Mouse (Mus musculus): ENCODE results near the gene Trappc13. TPM values are rescaled to one million over a fixed set of nuclear protein-coding genes. Genes with fewer than 3 reads are reported as not detected.

The Trappc13 gene
- polyA plus RNA-seq, 1 experiment, result 31.5 TPM

- no peaks in the 10 kb centered on the region for H3K27me3 ChIP-seq (ENCODE audit: control insufficient read depth, insufficient read depth, low read length)
- no peak for DNase-seq
- H3K27ac ChIP-seq (ENCODE audit: insufficient read depth, low read length), result no peak overlapping the region
- 54% methylated on average over 12 of the region's 12 CpGs for WGBS
- no peak for TF ChIP-seq POLR2A (IDR thresholded peaks at IDR 0.05; ENCODE audit: borderline replicate concordance, insufficient read depth, low read length)
- no peak for TF ChIP-seq CTCF (IDR thresholded peaks at IDR 0.05; ENCODE audit: borderline replicate concordance, insufficient read depth, low read depth, low read length)
- no peaks in the 10 kb centered on the region for H3K4me1 ChIP-seq (ENCODE audit: control insufficient read depth, insufficient read depth, low read length)
- no peak overlapping the region for H3K4me3 ChIP-seq (replicated peaks; ENCODE audit: insufficient read depth, low read depth, low read length)
Measured at GRCm38 (mm10) chr13:104112266-104112900, 65.9 kb downstream of the Trappc13 start.

DNA sequence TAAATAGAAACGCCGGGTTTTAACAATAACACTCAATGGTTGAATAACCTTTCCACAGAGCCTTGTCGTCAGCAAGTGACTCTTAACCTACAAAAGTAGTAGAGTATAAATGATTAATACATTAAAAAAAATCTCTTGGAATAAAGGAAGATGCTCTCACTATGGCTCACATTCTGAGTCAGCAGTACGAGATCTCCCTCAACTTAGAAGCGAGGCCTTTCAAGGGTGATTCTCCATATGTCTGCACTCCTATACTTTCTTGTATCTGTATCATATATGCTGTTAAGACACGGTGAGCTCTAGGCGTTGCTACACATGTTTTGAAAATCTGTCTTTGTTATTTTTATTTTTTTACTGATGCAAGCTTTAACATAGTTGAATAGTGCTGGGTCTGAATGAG is 67.7 kb downstream of the Trappc13 start:
- H3K4me1 ChIP-seq (ENCODE audit: control insufficient read depth, insufficient read depth, low read length), result no peaks in the 10 kb centered on the region
- H3K4me3 ChIP-seq (replicated peaks; ENCODE audit: insufficient read depth, low read depth, low read length), result peak overlapping the region; percentile 98
- no peak for TF ChIP-seq POLR2A (IDR thresholded peaks at IDR 0.05; ENCODE audit: borderline replicate concordance, insufficient read depth, low read length)
- TF ChIP-seq CTCF (IDR thresholded peaks at IDR 0.05; ENCODE audit: borderline replicate concordance, insufficient read depth, low read depth, low read length), result no peak
- WGBS, result 37% methylated on average over 7 of the region's 7 CpGs
- no peaks in the 10 kb centered on the region for H3K27me3 ChIP-seq (ENCODE audit: control insufficient read depth, insufficient read depth, low read length)
- no peak for DNase-seq
- no peak overlapping the region for H3K27ac ChIP-seq (ENCODE audit: insufficient read depth, low read length)

GRCm38 (mm10) chr13:104109816-104110521 is 68.3 kb downstream of the Trappc13 start:
- Histone ChIP-seq H3K27me3 (ENCODE audit: control insufficient read depth, insufficient read depth, low read length) (no peaks in the 10 kb centered on the region), H3K4me3 (replicated peaks; ENCODE audit: insufficient read depth, low read depth, low read length) (peak overlapping the region; percentile 98), H3K27ac (ENCODE audit: insufficient read depth, low read length) (no peak overlapping the region), H3K4me1 (ENCODE audit: control insufficient read depth, insufficient read depth, low read length) (no peaks in the 10 kb centered on the region)
- WGBS, result under 1% methylated on average over 38 of the region's 38 CpGs
- TF ChIP-seq POLR2A (IDR thresholded peaks at IDR 0.05; ENCODE audit: borderline replicate concordance, insufficient read depth, low read length) (no peak), CTCF (IDR thresholded peaks at IDR 0.05; ENCODE audit: borderline replicate concordance, insufficient read depth, low read depth, low read length) (no peak)
- DNase-seq, result peak; percentile 69 to 70

- Histone ChIP-seq H3K27ac (ENCODE audit: insufficient read depth, low read length) (no peak within 1 kb of the TSS), H3K27me3 (ENCODE audit: control insufficient read depth, insufficient read depth, low read length) (no peaks in the 10 kb centered on the region), H3K4me1 (ENCODE audit: control insufficient read depth, insufficient read depth, low read length) (no peaks in the 10 kb centered on the region), H3K4me3 (replicated peaks; ENCODE audit: insufficient read depth, low read depth, low read length) (peak within 1 kb of the TSS; percentile 98)
- no peak for TF ChIP-seq POLR2A (IDR thresholded peaks at IDR 0.05; ENCODE audit: borderline replicate concordance, insufficient read depth, low read length)
- TF ChIP-seq CTCF (IDR thresholded peaks at IDR 0.05; ENCODE audit: borderline replicate concordance, insufficient read depth, low read depth, low read length), result no peak
- 1% methylated on average over 37 of the region's 44 CpGs for WGBS
- peak; percentile 82 to 83 for DNase-seq
Measured at GRCm38 (mm10) chr13:104109288-104109815, 68.9 kb downstream of the Trappc13 start, which contains the start of the genes Nln and Sgtb. Nln (minus strand) TSS chr13:104109614. Sgtb (plus strand) TSS chr13:104109741.

- TF ChIP-seq POLR2A (IDR thresholded peaks at IDR 0.05; ENCODE audit: borderline replicate concordance, insufficient read depth, low read length), result no peak
- no peak for TF ChIP-seq CTCF (IDR thresholded peaks at IDR 0.05; ENCODE audit: borderline replicate concordance, insufficient read depth, low read depth, low read length)
- 1% methylated on average over 24 of the region's 24 CpGs for WGBS
- no peak overlapping the region for H3K27ac ChIP-seq (ENCODE audit: insufficient read depth, low read length)
- H3K4me3 ChIP-seq (replicated peaks; ENCODE audit: insufficient read depth, low read depth, low read length), result peak overlapping the region; percentile 98
- DNase-seq, result no peak
- no peaks in the 10 kb centered on the region for H3K4me1 ChIP-seq (ENCODE audit: control insufficient read depth, insufficient read depth, low read length)
- no peaks in the 10 kb centered on the region for H3K27me3 ChIP-seq (ENCODE audit: control insufficient read depth, insufficient read depth, low read length)
Measured at GRCm38 (mm10) chr13:104108651-104109287, 69.5 kb downstream of the Trappc13 start.

DNA sequence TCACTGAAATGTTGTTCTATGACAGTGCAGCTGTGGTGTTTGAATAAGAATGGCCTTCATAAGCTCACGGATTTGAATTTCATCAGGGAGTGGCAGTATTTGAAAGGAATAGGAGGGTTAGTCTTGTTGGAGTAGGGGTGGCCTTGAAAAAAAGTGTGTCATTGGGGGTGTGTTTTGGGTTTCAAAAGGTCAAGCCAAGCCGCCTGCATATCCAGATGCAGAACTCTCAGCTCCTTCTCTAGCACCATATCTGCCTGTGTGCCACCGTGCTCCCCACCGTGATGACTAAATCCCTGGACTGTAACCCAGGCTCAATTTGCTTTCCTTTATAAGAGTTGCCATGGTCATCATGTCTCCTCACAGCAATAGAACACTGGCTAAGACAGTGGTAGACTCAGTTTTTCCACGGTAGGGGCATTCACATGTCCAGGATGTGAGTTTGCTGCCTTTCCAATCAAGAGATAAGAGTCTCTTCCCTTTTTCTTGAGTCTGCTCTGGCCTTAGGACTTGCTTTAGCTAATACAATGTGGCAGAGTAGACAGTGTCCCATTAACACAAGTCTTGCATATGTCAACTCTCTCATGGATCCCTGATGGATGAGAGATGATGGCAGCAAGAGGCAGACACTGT is 76.5 kb downstream of the Trappc13 start:
- 94% methylated on average over 5 of the region's 5 CpGs for WGBS
- no peak overlapping the region for H3K27ac ChIP-seq (ENCODE audit: insufficient read depth, low read length)
- DNase-seq, result no peak
- H3K4me1 ChIP-seq (ENCODE audit: control insufficient read depth, insufficient read depth, low read length), result no peaks in the 10 kb centered on the region
- H3K4me3 ChIP-seq (replicated peaks; ENCODE audit: insufficient read depth, low read depth, low read length), result no peak overlapping the region
- H3K27me3 ChIP-seq (ENCODE audit: control insufficient read depth, insufficient read depth, low read length), result no peaks in the 10 kb centered on the region
- TF ChIP-seq POLR2A (IDR thresholded peaks at IDR 0.05; ENCODE audit: borderline replicate concordance, insufficient read depth, low read length) (no peak), CTCF (IDR thresholded peaks at IDR 0.05; ENCODE audit: borderline replicate concordance, insufficient read depth, low read depth, low read length) (no peak)

- no peak for TF ChIP-seq POLR2A (IDR thresholded peaks at IDR 0.05; ENCODE audit: borderline replicate concordance, insufficient read depth, low read length)
- no peak for TF ChIP-seq CTCF (IDR thresholded peaks at IDR 0.05; ENCODE audit: borderline replicate concordance, insufficient read depth, low read depth, low read length)
- no peak for DNase-seq
- H3K4me3 ChIP-seq (replicated peaks; ENCODE audit: insufficient read depth, low read depth, low read length), result no peak overlapping the region
- no peak overlapping the region for H3K27ac ChIP-seq (ENCODE audit: insufficient read depth, low read length)
- H3K4me1 ChIP-seq (ENCODE audit: control insufficient read depth, insufficient read depth, low read length), result no peaks in the 10 kb centered on the region
- no peaks in the 10 kb centered on the region for H3K27me3 ChIP-seq (ENCODE audit: control insufficient read depth, insufficient read depth, low read length)
- WGBS, result 88% methylated on average over 4 of the region's 4 CpGs
Measured at GRCm38 (mm10) chr13:104100416-104100815, 77.9 kb downstream of the Trappc13 start.
